Mouse (Mus musculus) kidney, postnatal 0 days (tissue): ENCODE data around the gene Nsun3. TPM values are rescaled to one million over a fixed set of nuclear protein-coding genes. Genes with fewer than 3 reads are reported as not detected.

Experiments
- ATAC-seq: fragments of 200-750 bp; cut with Nextera tagmentation; replicated peaks from 2 replicates; pipeline ENCODE4 v1.8.0; 2017; ENCODE audit warnings: low read depth, moderate number of reproducible peaks, moderate TSS enrichment, moderate library complexity; ENCODE audit not compliant: low FRiP score
- DNase-seq: peaks from one replicate; pipeline ENCODE4 v3.0.0-alpha.2; 2016; ENCODE audit warnings: low spot score
- H3K27ac ChIP-seq: fragments of 300-500 bp; sonication (generic); 2 replicates; pipeline ENCODE4 v1.5.1; 2014; ENCODE audit warnings: mild to moderate bottlenecking
- H3K27me3 ChIP-seq: fragments of 300-500 bp; sonication (generic); 2 replicates; pipeline ENCODE4 v1.6.1; 2014; ENCODE audit warnings: low read length, mixed read lengths; ENCODE audit not compliant: insufficient read depth
- H3K36me3 ChIP-seq: fragments of 300-500 bp; sonication (generic); 2 replicates; pipeline ENCODE4 v1.6.1; 2014; ENCODE audit warnings: low read length, mixed read lengths; ENCODE audit not compliant: insufficient read depth
- H3K4me1 ChIP-seq: fragments of 300-500 bp; sonication (generic); replicated peaks from 2 replicates; pipeline ENCODE4 v1.6.1; 2014; ENCODE audit warnings: antibody characterized with exemption, low read length, mixed read lengths; ENCODE audit not compliant: insufficient read depth
- H3K4me2 ChIP-seq: fragments of 300-500 bp; sonication (generic); 2 replicates; pipeline ENCODE4 v1.6.1; 2014; ENCODE audit warnings: mild to moderate bottlenecking, low read length, moderate library complexity, mixed read lengths
- H3K4me3 ChIP-seq: fragments of 300-500 bp; sonication (generic); replicated peaks from 2 replicates; pipeline ENCODE4 v1.5.1; 2014; ENCODE audit warnings: low read depth, low read length
- H3K9ac ChIP-seq: fragments of 300-500 bp; sonication (generic); 2 replicates; pipeline ENCODE4 v1.6.1; 2014; ENCODE audit warnings: low read depth, low read length
- H3K9me3 ChIP-seq: fragments of 300-500 bp; sonication (generic); replicated peaks from 2 replicates; pipeline ENCODE4 v1.6.1; 2016; ENCODE audit warnings: low read length, inconsistent platforms, mixed read lengths
- CTCF ChIP-seq: IDR thresholded peaks from 2 replicates; pipeline ENCODE4 v1.5.1; 2016; ENCODE audit warnings: antibody characterized with exemption, low read depth, mild to moderate bottlenecking, moderate library complexity
- WGBS: fragments of 180-500 bp; shearing (Covaris S2); extraction: QIAGEN DNeasy Blood & Tissue Kit; methylation state at CpG from one replicate; pipeline ENCODE4 v1.1.7; 2014; 5-methylcytosine and 5-hydroxymethylcytosine counted together
- polyA plus RNA-seq: library from polyadenylated mRNA; unstranded; fragments of >200 nt; fragmentation: Nextera tagmentation; extraction: Ambion mirVana; gene quantifications from 2 replicates; pipeline ENCODE4 v1.2.1, GENCODE M21; 2015

Gene Nsun3
- polyA plus RNA-seq, 1 experiment from 2014 or later, result 8.2 TPM

GRCm38 (mm10) chr16:62758340-62758739 lies 28.3 kb downstream of the Nsun3 start:
- no peaks in the 10 kb centered on the region for H3K4me1 ChIP-seq
- H3K4me3 ChIP-seq, result no peak overlapping the region
- ATAC-seq (no peak), DNase-seq (no peak)
- no peaks in the 10 kb centered on the region for H3K36me3 ChIP-seq
- H3K4me2 ChIP-seq, result no peak overlapping the region
- no peak for TF ChIP-seq CTCF
- 95% methylated on average over 2 of the region's 2 CpGs for WGBS
- H3K27ac ChIP-seq, result no peak overlapping the region
- H3K9ac ChIP-seq, result no peak overlapping the region
- H3K9me3 ChIP-seq, result no peaks in the 10 kb centered on the region
- H3K27me3 ChIP-seq, result no peaks in the 10 kb centered on the region

DNA sequence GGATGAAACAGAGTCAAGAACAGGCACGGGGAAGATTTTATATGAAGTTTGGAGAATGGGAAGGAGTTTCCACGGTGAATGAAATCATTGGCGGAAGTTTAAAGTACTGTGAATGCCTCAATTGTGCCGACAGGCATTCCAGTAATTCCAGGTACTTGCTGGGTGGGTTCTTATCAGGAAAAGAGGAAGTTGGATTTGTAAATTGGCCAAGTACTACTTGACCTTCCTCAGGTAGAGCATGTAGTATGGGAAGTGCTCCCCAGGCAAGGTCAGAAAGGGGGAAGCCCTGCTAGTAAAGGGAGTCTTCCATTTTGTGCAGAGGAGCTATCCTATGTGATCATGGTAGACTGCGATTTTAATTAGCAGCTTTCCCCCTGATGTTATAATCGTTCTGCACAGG lies 31.3 kb downstream of the Nsun3 start:
- Histone ChIP-seq H3K4me1 (no peaks in the 10 kb centered on the region), H3K4me3 (no peak overlapping the region), H3K27me3 (no peaks in the 10 kb centered on the region), H3K9me3 (no peaks in the 10 kb centered on the region), H3K36me3 (no peaks in the 10 kb centered on the region), H3K4me2 (no peak overlapping the region), H3K9ac (no peak overlapping the region), H3K27ac (no peak overlapping the region)
- ATAC-seq (no peak), DNase-seq (no peak)
- WGBS, result 88% methylated on average over 6 of the region's 6 CpGs
- TF ChIP-seq CTCF, result no peak

DNA sequence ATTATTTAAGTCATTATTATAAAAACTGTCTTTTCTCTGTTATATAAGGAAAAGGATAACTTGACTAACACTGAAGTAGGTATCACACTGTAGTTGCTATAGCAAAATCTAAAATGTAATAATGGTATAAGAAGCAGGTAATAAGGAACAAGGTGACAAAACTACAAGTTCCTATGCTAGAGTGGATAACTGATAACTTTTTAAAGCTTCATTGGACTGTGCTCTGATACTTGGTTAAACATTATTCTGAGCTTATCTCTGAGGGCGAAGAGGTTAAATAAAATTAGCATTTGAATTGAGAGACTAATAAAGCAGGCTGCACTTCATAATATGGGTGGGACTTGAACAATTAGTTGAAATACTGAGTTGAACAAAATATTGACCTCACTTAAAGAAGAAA lies 33.0 kb downstream of the Nsun3 start:
- Histone ChIP-seq H3K27ac (no peak overlapping the region), H3K9ac (no peak overlapping the region), H3K9me3 (no peaks in the 10 kb centered on the region), H3K27me3 (no peaks in the 10 kb centered on the region), H3K4me3 (no peak overlapping the region), H3K4me1 (no peaks in the 10 kb centered on the region), H3K4me2 (no peak overlapping the region), H3K36me3 (no peaks in the 10 kb centered on the region)
- 87% methylated on average over 1 of the region's 1 CpGs for WGBS
- no peak for DNase-seq
- ATAC-seq, result no peak
- no peak for TF ChIP-seq CTCF

DNA sequence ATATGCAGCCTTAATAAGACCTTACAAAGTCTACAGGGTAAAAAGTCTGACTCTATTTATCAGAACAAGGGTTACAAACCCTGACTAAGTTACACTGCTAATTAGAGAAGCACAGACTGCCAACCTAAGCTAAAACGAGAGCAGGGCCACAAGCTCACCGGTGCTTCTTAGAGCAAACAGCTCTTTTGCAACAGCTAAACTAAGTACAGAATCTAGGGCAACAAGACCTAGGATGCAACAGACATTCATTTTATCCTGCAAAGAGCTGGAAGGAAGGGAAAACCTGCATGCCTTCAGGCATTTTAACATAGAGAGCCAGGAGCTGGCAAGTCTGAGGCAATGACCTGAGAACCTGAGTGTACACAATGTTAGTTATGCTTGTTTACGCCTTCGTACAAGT lies 33.5 kb downstream of the Nsun3 start:
- Histone ChIP-seq H3K4me3 (no peak overlapping the region), H3K4me2 (no peak overlapping the region), H3K36me3 (no peaks in the 10 kb centered on the region), H3K27me3 (no peaks in the 10 kb centered on the region), H3K4me1 (no peaks in the 10 kb centered on the region), H3K27ac (no peak overlapping the region), H3K9ac (no peak overlapping the region), H3K9me3 (no peaks in the 10 kb centered on the region)
- TF ChIP-seq CTCF, result no peak
- WGBS, result 86% methylated on average over 4 of the region's 4 CpGs
- DNase-seq, result no peak
- ATAC-seq, result no peak

DNA sequence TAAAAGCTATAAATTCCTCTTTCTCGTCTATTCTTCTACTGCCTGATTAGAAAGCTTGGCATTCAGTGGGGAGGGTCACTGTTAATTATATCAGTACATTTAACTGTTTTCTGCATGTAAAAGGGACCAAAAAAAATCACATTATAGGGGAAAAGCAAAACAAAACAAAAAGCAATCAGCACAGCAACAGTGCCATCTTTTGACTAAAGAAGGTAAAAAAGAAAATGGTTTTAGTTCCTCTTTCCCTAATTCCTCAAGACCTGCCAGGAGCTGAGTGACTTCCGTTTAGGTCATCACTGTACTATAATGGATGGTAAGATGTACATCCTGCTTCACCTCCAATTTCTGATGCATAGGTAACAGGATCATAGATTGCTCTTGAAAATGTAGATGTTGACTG lies 40.7 kb downstream of the Nsun3 start:
- H3K4me3 ChIP-seq, result no peak overlapping the region
- H3K4me2 ChIP-seq, result no peak overlapping the region
- no peaks in the 10 kb centered on the region for H3K9me3 ChIP-seq
- no peaks in the 10 kb centered on the region for H3K36me3 ChIP-seq
- no peak overlapping the region for H3K9ac ChIP-seq
- no peaks in the 10 kb centered on the region for H3K27me3 ChIP-seq
- H3K27ac ChIP-seq, result no peak overlapping the region
- DNase-seq (peak; percentile 24), ATAC-seq (no peak)
- 73% methylated on average over 2 of the region's 2 CpGs for WGBS
- no peaks in the 10 kb centered on the region for H3K4me1 ChIP-seq
- peak; percentile 49; the same call in 1 of the 2 replicates for TF ChIP-seq CTCF

GRCm38 (mm10) chr16:62734359-62734758 lies 52.3 kb downstream of the Nsun3 start:
- no peak for DNase-seq
- no peaks in the 10 kb centered on the region; the same call in 1 of the 2 replicates for H3K36me3 ChIP-seq
- no peak for TF ChIP-seq CTCF
- 86% methylated on average over 1 of the region's 1 CpGs for WGBS
- no peak overlapping the region for H3K9ac ChIP-seq
- H3K4me3 ChIP-seq, result no peak overlapping the region
- H3K27me3 ChIP-seq, result no peaks in the 10 kb centered on the region
- H3K9me3 ChIP-seq, result no peaks in the 10 kb centered on the region
- no peaks in the 10 kb centered on the region for H3K4me1 ChIP-seq
- ATAC-seq, result no peak
- no peak overlapping the region for H3K27ac ChIP-seq
- H3K4me2 ChIP-seq, result no peak overlapping the region

- no peak overlapping the region for H3K4me2 ChIP-seq
- no peak for TF ChIP-seq CTCF
- H3K9ac ChIP-seq, result no peak overlapping the region
- H3K27me3 ChIP-seq, result no peaks in the 10 kb centered on the region
- ATAC-seq (no peak), DNase-seq (no peak)
- no peaks in the 10 kb centered on the region for H3K4me1 ChIP-seq
- H3K27ac ChIP-seq, result no peak overlapping the region
- no peaks in the 10 kb centered on the region; the same call in 1 of the 2 replicates for H3K36me3 ChIP-seq
- no peaks in the 10 kb centered on the region for H3K9me3 ChIP-seq
- WGBS, result 89% methylated on average over 4 of the region's 4 CpGs
- no peak overlapping the region for H3K4me3 ChIP-seq
Observed at GRCm38 (mm10) chr16:62730291-62730690, 56.3 kb downstream of the Nsun3 start.
